Mouse (Mus musculus) brain, embryonic 14.5 days (tissue): ENCODE data around the gene Agmo.

Experiments
- CTCF ChIP-seq: fragments of 200-500 bp; IDR thresholded peaks from 2 replicates; pipeline ENCODE4 v1.5.1; 2012; ENCODE audit warnings: inconsistent platforms, mild to moderate bottlenecking, moderate library complexity, borderline replicate concordance; ENCODE audit not compliant: insufficient read depth, insufficient read length; ENCODE audit errors: extremely low read depth
- POLR2A ChIP-seq: fragments of 200-500 bp; IDR thresholded peaks from 2 replicates; pipeline ENCODE4 v1.6.1; 2012; ENCODE audit warnings: mild to moderate bottlenecking, inconsistent platforms, borderline replicate concordance; ENCODE audit not compliant: poor library complexity, insufficient read depth, insufficient read length, severe bottlenecking; ENCODE audit errors: extremely low read depth

DNA sequence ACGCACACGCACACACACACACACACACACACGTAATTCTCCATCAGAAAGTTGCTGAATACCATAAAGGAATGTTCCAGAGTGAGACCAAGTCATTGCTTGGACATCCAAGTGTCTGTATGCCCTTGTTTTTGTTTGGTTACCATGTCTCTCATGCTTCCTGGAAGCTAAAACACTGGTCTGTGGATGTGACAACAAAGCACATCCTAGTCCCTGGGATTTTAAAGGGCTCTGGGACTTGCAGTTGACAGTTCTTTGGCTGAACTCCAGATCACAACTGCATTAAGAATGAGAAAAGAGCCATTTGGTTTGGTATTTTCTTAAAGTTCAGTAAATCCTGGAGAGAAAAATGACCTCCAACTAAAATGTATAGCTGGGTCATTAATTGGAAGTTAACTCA, 22.2 kb downstream of the Agmo start:
- TF ChIP-seq POLR2A, result no peak
- no peak for TF ChIP-seq CTCF
